ENCODE assay signal across 23 mouse cellular contexts in genomic region chr1:155370075-155370658, GRCm38 (mm10). TPM values are rescaled to one million over a fixed set of nuclear protein-coding genes. Genes with fewer than 3 reads are reported as not detected.
A peak's percentile ranks its signal among the peaks of the same experiment; 100 is the strongest.
DNase-seq lines count a peak whose midpoint lies in the region; ATAC-seq lines count a peak whose summit lies in the region.
"Had no signal": no experiment of that assay in that cellular context is flagged by ENCODE, and none has a peak within 500 bp of the region (broad histone marks: within the 10 kb centered on the region; RNA-seq: fewer than 3 reads in every experiment).

No protein-coding gene starts in this region.

- H3K4me3 ChIP-seq in hindbrain, embryonic 10.5 days, result no peak overlapping the region
- H3K4me3 ChIP-seq in hindbrain, embryonic 11.5 days (ENCODE audit: low read depth, low read length), result no peak overlapping the region
- no peak overlapping the region for H3K4me3 ChIP-seq in hindbrain, embryonic 15.5 days
- no peak overlapping the region for H3K4me3 ChIP-seq in midbrain, embryonic 14.5 days (replicated peaks; ENCODE audit: low read depth, low read length)
- H3K4me3 ChIP-seq: embryonic facial prominence, embryonic 13.5 days; gastrocnemius, adult 2 months; neural tube, embryonic 12.5 days had no signal

- H3K36me3 ChIP-seq in hindbrain, embryonic 10.5 days, result no peaks in the 10 kb centered on the region
- no peaks in the 10 kb centered on the region for H3K36me3 ChIP-seq in hindbrain, embryonic 11.5 days (ENCODE audit: control insufficient read depth, insufficient read depth, low read length)
- no peaks in the 10 kb centered on the region for H3K36me3 ChIP-seq in hindbrain, embryonic 15.5 days
- H3K36me3 ChIP-seq in midbrain, embryonic 14.5 days (ENCODE audit: control insufficient read depth, insufficient read depth, low read length), result no peaks in the 10 kb centered on the region
- H3K36me3 ChIP-seq: embryonic facial prominence, embryonic 13.5 days; neural tube, embryonic 12.5 days had no signal

- no peak overlapping the region for H3K4me2 ChIP-seq in hindbrain, embryonic 11.5 days (replicated peaks; ENCODE audit: low read depth, low read length)
- H3K4me2 ChIP-seq in hindbrain, embryonic 15.5 days, result no peak overlapping the region
- H3K4me2 ChIP-seq in midbrain, embryonic 14.5 days (ENCODE audit: low read length), result no peak overlapping the region
- H3K4me2 ChIP-seq: embryonic facial prominence, embryonic 13.5 days; heart, embryonic 11.5 days; liver, embryonic 11.5 days; neural tube, embryonic 12.5 days had no signal

- no peak for DNase-seq in hindbrain, embryonic 10.5 days (ENCODE audit: low spot score)
- no peak for DNase-seq in hindbrain, embryonic 11.5 days (ENCODE audit: low spot score)
- peak; percentile 66 for DNase-seq in midbrain, embryonic 14.5 days
- DNase-seq in lung, postnatal 14 days, result no peak
- DNase-seq in layer of hippocampus, adult 11-12 months (ENCODE audit: low spot score), result no peak
- no peak for DNase-seq in right cerebral cortex, adult 18-20 months
- DNase-seq: cerebellum, adult 9-10 months; gastrocnemius, adult 2 months; heart, postnatal 14 days; kidney, adult 8-10 months; kidney, postnatal 25 days; lung, adult 18-20 months; lung, postnatal 36 days; right cerebral cortex, postnatal 14 days; spleen, adult 18-20 months; thymus, postnatal 4 days had no signal

- WGBS in hindbrain, embryonic 10.5 days, result 62% methylated on average over 2 of the region's 2 CpGs
- WGBS in hindbrain, embryonic 11.5 days, result 63% methylated on average over 2 of the region's 2 CpGs
- 49% methylated on average over 2 of the region's 2 CpGs for WGBS in hindbrain, embryonic 15.5 days
- 31% methylated on average over 2 of the region's 2 CpGs for WGBS in midbrain, embryonic 14.5 days

- H3K27me3 ChIP-seq in hindbrain, embryonic 10.5 days (ENCODE audit: insufficient read depth, poor library complexity, severe bottlenecking), result no peaks in the 10 kb centered on the region
- H3K27me3 ChIP-seq in hindbrain, embryonic 11.5 days (ENCODE audit: control insufficient read depth, insufficient read depth, low read length), result no peaks in the 10 kb centered on the region
- H3K27me3 ChIP-seq in hindbrain, embryonic 15.5 days, result no peaks in the 10 kb centered on the region
- no peaks in the 10 kb centered on the region for H3K27me3 ChIP-seq in midbrain, embryonic 14.5 days (ENCODE audit: control insufficient read depth, insufficient read depth, low read length)
- H3K27me3 ChIP-seq: CH12.LX; embryonic facial prominence, embryonic 13.5 days; neural tube, embryonic 12.5 days had no signal

- no peak for ATAC-seq in hindbrain, embryonic 11.5 days (ENCODE audit: low FRiP score)
- ATAC-seq in hindbrain, embryonic 15.5 days (ENCODE audit: low FRiP score, low read depth), result no peak
- no peak for ATAC-seq in midbrain, embryonic 14.5 days (ENCODE audit: low FRiP score, low TSS enrichment)
- ATAC-seq: inflammation-experienced regulatory T-cells, adult 6 months had no signal

- no peaks in the 10 kb centered on the region for H3K9me3 ChIP-seq in hindbrain, embryonic 10.5 days
- no peaks in the 10 kb centered on the region for H3K9me3 ChIP-seq in hindbrain, embryonic 11.5 days (ENCODE audit: control insufficient read depth, low read length)
- no peaks in the 10 kb centered on the region for H3K9me3 ChIP-seq in hindbrain, embryonic 15.5 days
- no peaks in the 10 kb centered on the region for H3K9me3 ChIP-seq in midbrain, embryonic 14.5 days (ENCODE audit: control insufficient read depth, low read length)
- H3K9me3 ChIP-seq: embryonic facial prominence, embryonic 13.5 days; neural tube, embryonic 12.5 days had no signal

- H3K9ac ChIP-seq in hindbrain, embryonic 11.5 days (ENCODE audit: low read depth, low read length), result no peak overlapping the region
- no peak overlapping the region for H3K9ac ChIP-seq in hindbrain, embryonic 15.5 days
- no peak overlapping the region for H3K9ac ChIP-seq in midbrain, embryonic 14.5 days (replicated peaks; ENCODE audit: low read length)
- H3K9ac ChIP-seq: embryonic facial prominence, embryonic 13.5 days; neural tube, embryonic 12.5 days had no signal

- H3K4me1 ChIP-seq in hindbrain, embryonic 10.5 days (replicated peaks), result peaks cover 16% of the 10 kb centered on the region; the same call in 1 of the 2 replicates
- H3K4me1 ChIP-seq in hindbrain, embryonic 11.5 days (replicated peaks; ENCODE audit: control insufficient read depth, insufficient read depth, low read length), result no peaks in the 10 kb centered on the region
- peaks cover 9% of the 10 kb centered on the region; the same call in 1 of the 2 replicates for H3K4me1 ChIP-seq in hindbrain, embryonic 15.5 days (replicated peaks)
- peaks cover 32% of the 10 kb centered on the region for H3K4me1 ChIP-seq in midbrain, embryonic 14.5 days (ENCODE audit: control insufficient read depth, insufficient read depth, low read length)
- H3K4me1 ChIP-seq: embryonic facial prominence, embryonic 13.5 days; neural tube, embryonic 12.5 days had no signal

- peak overlapping the region; percentile 40; the same call in 1 of the 2 replicates for H3K27ac ChIP-seq in hindbrain, embryonic 10.5 days
- no peak overlapping the region for H3K27ac ChIP-seq in hindbrain, embryonic 11.5 days (ENCODE audit: low read depth, low read length)
- peak overlapping the region; percentile 50; the same call in 1 of the 2 replicates for H3K27ac ChIP-seq in hindbrain, embryonic 15.5 days (replicated peaks)
- H3K27ac ChIP-seq in midbrain, embryonic 14.5 days (replicated peaks; ENCODE audit: low read depth, low read length), result peak overlapping the region; percentile 63
- H3K27ac ChIP-seq: embryonic facial prominence, embryonic 13.5 days; gastrocnemius, adult 2 months; neural tube, embryonic 12.5 days had no signal

RNA-seq across cellular contexts. Expression of gene Xpr1, which starts 47.0 kb away (rescaled TPM):
- 9.5 and 14.1 TPM in 2 replicates for polyA plus RNA-seq in hindbrain, embryonic 10.5 days (2016; fragmentation: Nextera tagmentation; extraction: Ambion mirVana)
- 15.2 and 29.3 TPM in 2 replicates for polyA plus RNA-seq in hindbrain, embryonic 11.5 days (2014; fragmentation: Nextera tagmentation; extraction: Ambion mirVana)
- polyA plus RNA-seq in hindbrain, embryonic 15.5 days (2015; fragmentation: Nextera tagmentation; extraction: Ambion mirVana), result 44.9 and 49.8 TPM in 2 replicates
- polyA plus RNA-seq in midbrain, embryonic 14.5 days (2014; fragmentation: Nextera tagmentation; extraction: Ambion mirVana), result 61.3 and 83.0 TPM in 2 replicates
